Mouse (Mus musculus): ENCODE results near the gene Emc8. TPM values are rescaled to one million over a fixed set of nuclear protein-coding genes. Genes with fewer than 3 reads are reported as not detected.

The Emc8 gene
- polyA plus RNA-seq (2012; ENCODE audit: insufficient read depth, insufficient read length, low replicate concordance, missing spikeins) = 399 TPM in 1 of 2 replicates, not detected in the other

DNA sequence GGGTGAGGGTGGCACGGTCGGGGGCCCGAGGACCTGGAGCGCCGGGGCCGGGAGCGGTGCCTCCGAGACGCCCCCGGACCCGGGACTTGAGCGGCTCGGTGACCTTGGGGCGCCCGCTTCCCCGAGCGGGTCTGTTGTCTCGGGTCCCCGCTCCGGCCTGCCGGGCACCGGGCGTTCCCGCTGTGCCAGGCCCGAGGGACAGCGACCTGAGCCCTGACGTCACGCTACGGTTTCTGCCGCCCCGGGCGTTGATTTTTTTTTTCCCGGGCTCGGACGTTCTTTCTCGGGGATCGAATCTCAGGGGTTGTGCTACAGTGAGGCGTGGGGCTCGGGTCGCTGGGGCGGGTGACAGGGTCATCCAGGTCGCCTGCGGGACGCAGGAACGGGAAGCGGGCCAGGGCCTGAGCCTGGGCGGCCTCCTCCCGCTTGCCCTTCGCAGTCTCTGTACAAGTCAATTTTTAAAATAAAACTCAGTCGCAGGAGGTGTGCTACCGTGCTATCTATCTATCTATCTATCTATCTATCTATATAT, at the start of gene Emc8:
Gene Emc8, minus strand, starts transcription at position 200 of the 532 bp plus-strand sequence.
- TF ChIP-seq CTCF (IDR thresholded peaks at IDR 0.05; ENCODE audit: insufficient read depth, low read depth, low read length) (no peak), POLR2A (IDR thresholded peaks at IDR 0.05; ENCODE audit: insufficient read depth, low read depth, low read length) (no peak)
- Histone ChIP-seq H3K27ac (ENCODE audit: insufficient read depth, low read depth, low read length) (peak within 1 kb of the TSS; percentile 76), H3K4me1 (ENCODE audit: control insufficient read depth, insufficient read depth, low read length) (peaks cover 54% of the 10 kb centered on the region), H3K4me3 (ENCODE audit: insufficient read depth, low read depth, low read length) (peak within 1 kb of the TSS; percentile 65)
- 1% methylated on average over 51 of the region's 51 CpGs for WGBS

DNA sequence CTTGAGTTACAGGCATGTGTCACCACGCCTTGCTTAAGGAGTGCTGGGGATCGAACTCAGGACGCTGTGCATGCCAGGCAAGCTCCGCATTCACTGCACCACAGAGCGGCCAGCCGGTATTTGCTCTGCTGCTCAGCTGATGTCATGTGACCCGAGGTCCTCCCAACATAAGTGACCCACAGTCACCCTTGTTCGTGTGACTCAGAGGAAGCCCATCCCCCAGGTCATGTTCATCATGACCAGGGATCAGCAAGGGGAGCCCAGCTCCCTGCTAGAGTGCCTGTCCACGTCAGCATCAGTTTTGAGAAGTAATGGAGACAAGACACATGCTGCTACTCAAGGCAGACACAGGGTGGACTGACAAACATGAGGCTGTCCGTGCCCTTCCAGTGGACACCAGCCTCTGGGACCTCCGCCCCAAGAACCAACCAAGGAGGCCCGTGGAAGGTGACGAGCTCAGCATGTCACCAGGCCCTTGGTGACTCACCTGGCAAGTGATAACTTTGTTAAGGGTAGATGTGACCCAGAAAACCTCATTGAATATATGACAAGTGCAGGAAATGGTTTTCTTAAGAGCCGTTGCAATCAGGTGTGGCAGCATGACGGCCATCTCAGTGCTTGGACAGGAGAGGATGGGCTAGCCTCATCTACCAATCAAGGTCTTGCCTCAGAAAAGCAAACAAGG, 47.8 kb upstream of the Emc8 start:
- no peak overlapping the region for H3K27ac ChIP-seq (ENCODE audit: insufficient read depth, low read depth, low read length)
- no peak overlapping the region for H3K4me3 ChIP-seq (ENCODE audit: insufficient read depth, low read depth, low read length)
- H3K4me1 ChIP-seq (ENCODE audit: control insufficient read depth, insufficient read depth, low read length) = no peaks in the 10 kb centered on the region
- 85% methylated on average over 15 of the region's 15 CpGs for WGBS
- TF ChIP-seq POLR2A (IDR thresholded peaks at IDR 0.05; ENCODE audit: insufficient read depth, low read depth, low read length) = no peak
- TF ChIP-seq CTCF (IDR thresholded peaks at IDR 0.05; ENCODE audit: insufficient read depth, low read depth, low read length) = no peak

DNA sequence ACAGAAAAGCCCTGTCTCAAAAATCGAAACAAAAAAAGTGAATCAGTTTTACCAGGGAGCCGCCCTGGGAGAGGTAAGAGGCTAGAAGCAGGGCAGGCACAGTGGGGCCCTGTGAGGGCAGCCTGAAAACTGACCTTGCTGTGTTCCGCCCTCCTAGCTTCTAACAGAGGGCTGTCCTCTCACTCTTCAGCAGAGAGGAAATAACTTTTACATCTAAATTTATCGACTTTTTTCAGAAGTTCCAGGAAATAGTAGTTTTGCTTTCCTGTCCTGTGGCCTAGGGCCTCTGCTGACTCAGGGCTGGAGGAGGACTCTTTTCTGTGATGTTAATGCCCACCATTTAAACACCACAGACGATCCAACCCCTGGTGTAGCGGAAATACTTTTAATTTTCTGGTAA, 46.8 kb upstream of the Emc8 start:
- H3K27ac ChIP-seq (ENCODE audit: insufficient read depth, low read depth, low read length) = no peak overlapping the region
- H3K4me1 ChIP-seq (ENCODE audit: control insufficient read depth, insufficient read depth, low read length) = no peaks in the 10 kb centered on the region
- H3K4me3 ChIP-seq (ENCODE audit: insufficient read depth, low read depth, low read length) = no peak overlapping the region
- 84% methylated on average over 6 of the region's 6 CpGs for WGBS
- TF ChIP-seq POLR2A (IDR thresholded peaks at IDR 0.05; ENCODE audit: insufficient read depth, low read depth, low read length) (no peak), CTCF (IDR thresholded peaks at IDR 0.05; ENCODE audit: insufficient read depth, low read depth, low read length) (no peak)

DNA sequence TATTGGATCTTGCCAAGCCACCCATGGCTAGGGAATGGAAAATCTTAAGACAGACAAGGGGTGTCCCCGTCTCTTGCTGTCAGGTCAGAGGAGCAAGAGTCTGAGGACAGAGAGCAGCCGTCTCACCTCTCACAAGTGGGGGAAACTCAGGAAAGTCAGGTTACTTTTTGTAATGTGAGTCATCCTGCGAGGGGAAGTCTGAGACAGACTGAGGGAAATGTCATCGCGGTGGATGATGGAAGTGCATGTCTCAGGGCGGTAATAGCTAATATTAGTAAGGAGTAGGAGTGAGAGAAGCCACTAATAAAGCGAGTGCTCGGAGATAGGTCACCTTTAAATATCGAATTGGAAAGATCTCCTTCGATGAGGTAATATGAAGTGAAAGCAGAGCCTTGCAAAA, 40.8 kb upstream of the Emc8 start:
- WGBS = 86% methylated on average over 10 of the region's 10 CpGs
- Histone ChIP-seq H3K4me3 (ENCODE audit: insufficient read depth, low read depth, low read length) (no peak overlapping the region), H3K4me1 (ENCODE audit: control insufficient read depth, insufficient read depth, low read length) (no peaks in the 10 kb centered on the region), H3K27ac (ENCODE audit: insufficient read depth, low read depth, low read length) (no peak overlapping the region)
- no peak for TF ChIP-seq POLR2A (IDR thresholded peaks at IDR 0.05; ENCODE audit: insufficient read depth, low read depth, low read length)

DNA sequence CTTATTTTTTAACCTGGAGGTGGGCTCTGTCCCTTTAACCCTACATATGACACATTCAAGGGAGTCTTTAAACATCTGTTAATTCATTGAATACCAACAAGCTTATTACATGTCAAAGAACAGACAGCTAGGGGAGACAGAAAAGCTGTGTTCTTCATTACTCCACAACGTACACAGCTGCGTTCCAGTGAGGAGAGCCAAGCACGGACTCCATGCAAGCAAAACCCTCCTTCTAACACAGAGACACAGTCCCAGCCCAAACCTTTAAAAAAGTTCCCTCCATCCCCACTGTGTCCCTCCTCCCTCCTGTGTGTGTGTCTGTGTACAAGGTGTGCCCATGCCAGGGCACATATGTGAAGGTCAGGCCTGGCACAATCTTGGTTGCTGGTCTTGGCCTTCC, 37.8 kb upstream of the Emc8 start:
- Histone ChIP-seq H3K4me1 (ENCODE audit: control insufficient read depth, insufficient read depth, low read length) (peaks cover 4% of the 10 kb centered on the region; the same call in 1 of the 2 replicates), H3K4me3 (ENCODE audit: insufficient read depth, low read depth, low read length) (no peak overlapping the region), H3K27ac (ENCODE audit: insufficient read depth, low read depth, low read length) (no peak overlapping the region)
- no peak for TF ChIP-seq CTCF (IDR thresholded peaks at IDR 0.05; ENCODE audit: insufficient read depth, low read depth, low read length)
- no peak for TF ChIP-seq POLR2A (IDR thresholded peaks at IDR 0.05; ENCODE audit: insufficient read depth, low read depth, low read length)
- 85% methylated on average over 3 of the region's 3 CpGs for WGBS

DNA sequence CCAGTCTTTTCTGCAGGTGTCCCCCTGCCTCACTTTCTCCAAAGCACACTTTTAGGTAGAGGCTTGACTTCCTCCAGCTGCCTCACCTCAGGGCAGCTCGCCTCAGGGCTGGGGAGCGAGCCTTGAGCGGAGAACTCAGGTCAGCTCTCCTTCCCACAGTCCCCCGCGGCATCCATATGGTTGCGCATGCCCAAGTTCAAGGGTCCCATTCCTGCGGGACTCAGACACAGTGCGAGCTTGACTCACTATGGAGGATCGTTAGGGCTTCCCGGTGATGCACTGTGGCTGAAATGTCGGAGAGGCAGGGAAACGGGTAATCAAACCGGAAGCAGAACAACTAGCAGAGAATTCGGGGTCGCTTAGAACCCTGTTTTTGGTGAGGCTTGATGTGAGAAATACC, 36.8 kb upstream of the Emc8 start:
- TF ChIP-seq CTCF (IDR thresholded peaks at IDR 0.05; ENCODE audit: insufficient read depth, low read depth, low read length) = no peak
- TF ChIP-seq POLR2A (IDR thresholded peaks at IDR 0.05; ENCODE audit: insufficient read depth, low read depth, low read length) = no peak

DNA sequence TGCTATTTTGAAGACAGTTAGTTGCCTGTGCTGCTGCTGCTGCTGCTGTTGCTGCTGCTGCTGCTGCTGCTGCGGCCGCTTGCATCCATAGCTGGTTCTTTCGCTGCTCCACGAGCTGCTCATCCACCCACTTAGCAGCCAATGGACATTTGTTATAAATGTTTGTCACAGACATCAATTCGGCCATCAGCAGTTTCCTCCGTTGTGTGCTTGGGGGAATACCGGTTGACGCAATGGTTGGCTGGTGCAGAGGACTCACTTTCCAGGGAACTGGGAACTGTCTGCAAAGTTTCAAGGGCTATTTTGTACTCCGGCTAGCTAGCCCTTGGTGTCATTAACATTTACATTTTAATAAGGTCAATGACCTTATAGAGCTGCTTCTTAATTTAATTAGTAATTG, 35.8 kb upstream of the Emc8 start:
- no peak overlapping the region for H3K27ac ChIP-seq (ENCODE audit: insufficient read depth, low read depth, low read length)
- H3K4me3 ChIP-seq (ENCODE audit: insufficient read depth, low read depth, low read length) = no peak overlapping the region
- peaks cover 5% of the 10 kb centered on the region; the same call in 1 of the 2 replicates for H3K4me1 ChIP-seq (ENCODE audit: control insufficient read depth, insufficient read depth, low read length)
- 77% methylated on average over 9 of the region's 9 CpGs for WGBS
- no peak for TF ChIP-seq POLR2A (IDR thresholded peaks at IDR 0.05; ENCODE audit: insufficient read depth, low read depth, low read length)
- TF ChIP-seq CTCF (IDR thresholded peaks at IDR 0.05; ENCODE audit: insufficient read depth, low read depth, low read length) = no peak

More for the DNA sequence above, 36.8 kb upstream of the Emc8 start:
- 88% methylated on average over 15 of the region's 15 CpGs for WGBS
- no peak overlapping the region for H3K27ac ChIP-seq (ENCODE audit: insufficient read depth, low read depth, low read length)
- H3K4me3 ChIP-seq (ENCODE audit: insufficient read depth, low read depth, low read length) = no peak overlapping the region
- H3K4me1 ChIP-seq (ENCODE audit: control insufficient read depth, insufficient read depth, low read length) = peaks cover 4% of the 10 kb centered on the region; the same call in 1 of the 2 replicates

DNA sequence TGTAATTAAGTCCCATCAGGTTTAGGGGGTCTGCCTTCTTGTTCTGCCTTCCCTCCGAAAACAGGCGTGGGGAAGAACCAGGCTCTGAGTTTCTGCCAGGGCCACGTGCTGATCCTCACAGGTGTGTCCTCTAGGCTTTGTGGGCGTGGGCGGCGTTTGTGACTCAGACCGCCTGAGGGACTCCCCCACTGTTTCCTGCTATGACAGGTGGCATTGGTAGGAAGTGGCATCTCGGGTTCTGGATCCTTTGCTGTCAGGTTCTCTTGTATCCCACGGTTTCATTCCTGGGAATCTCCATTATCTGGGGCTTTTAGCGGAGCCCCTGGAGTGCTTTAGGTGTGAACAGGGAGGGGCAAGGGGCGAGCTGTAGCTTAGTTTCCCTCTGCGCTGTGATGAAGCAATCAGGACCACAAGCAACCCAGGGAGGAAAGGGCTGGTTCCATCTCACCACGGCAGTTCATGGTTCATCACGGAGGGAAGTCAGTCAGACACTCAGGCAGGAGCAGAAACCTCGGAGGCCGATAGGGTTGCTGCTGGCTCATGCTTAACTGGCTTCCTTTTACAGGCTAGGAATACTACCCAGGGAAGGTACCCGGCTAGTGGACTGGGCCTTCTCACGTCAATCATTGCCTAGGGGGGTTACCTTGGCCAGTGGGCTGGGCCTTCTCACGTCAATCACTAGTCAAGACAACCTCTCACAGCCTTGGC, 33.5 kb upstream of the Emc8 start:
- TF ChIP-seq POLR2A (IDR thresholded peaks at IDR 0.05; ENCODE audit: insufficient read depth, low read depth, low read length) = no peak
- TF ChIP-seq CTCF (IDR thresholded peaks at IDR 0.05; ENCODE audit: insufficient read depth, low read depth, low read length) = no peak
- Histone ChIP-seq H3K4me3 (ENCODE audit: insufficient read depth, low read depth, low read length) (no peak overlapping the region), H3K4me1 (ENCODE audit: control insufficient read depth, insufficient read depth, low read length) (peaks cover 11% of the 10 kb centered on the region), H3K27ac (ENCODE audit: insufficient read depth, low read depth, low read length) (no peak overlapping the region)
- 78% methylated on average over 19 of the region's 19 CpGs for WGBS

DNA sequence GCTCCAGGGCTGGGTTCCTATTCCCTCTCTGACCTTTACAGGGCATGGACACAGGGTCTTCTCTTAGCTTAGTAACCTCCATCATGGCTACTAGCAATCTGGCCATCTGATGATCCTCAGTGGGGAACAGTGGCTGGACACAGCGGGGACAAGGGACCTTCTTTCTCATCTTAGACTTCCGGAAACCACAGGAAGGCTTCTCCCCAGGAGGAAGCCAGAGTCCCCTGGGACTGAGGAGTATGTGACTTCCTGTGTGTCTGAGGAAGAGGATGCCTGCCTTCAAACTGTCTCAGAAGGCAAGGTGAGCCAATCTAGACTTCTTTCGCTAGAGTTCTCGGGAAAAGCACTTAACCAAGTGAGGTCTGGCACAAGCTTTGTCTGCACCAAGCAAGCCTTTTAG, 31.7 kb upstream of the Emc8 start:
- Histone ChIP-seq H3K4me3 (ENCODE audit: insufficient read depth, low read depth, low read length) (no peak overlapping the region), H3K27ac (ENCODE audit: insufficient read depth, low read depth, low read length) (no peak overlapping the region), H3K4me1 (ENCODE audit: control insufficient read depth, insufficient read depth, low read length) (peaks cover 14% of the 10 kb centered on the region)
- WGBS = 85% methylated on average over 4 of the region's 4 CpGs
- TF ChIP-seq CTCF (IDR thresholded peaks at IDR 0.05; ENCODE audit: insufficient read depth, low read depth, low read length) (no peak), POLR2A (IDR thresholded peaks at IDR 0.05; ENCODE audit: insufficient read depth, low read depth, low read length) (no peak)
